Mouse (Mus musculus) liver, adult 2 months (tissue): Measurements from ENCODE around the gene Gm13696.

Experiments
- CTCF ChIP-seq: fragments of 200-500 bp; IDR thresholded peaks from 2 replicates; pipeline ENCODE4 v1.5.1; 2011; ENCODE audit warnings: low read depth, low read length, control low read depth
- POLR2A ChIP-seq: fragments of 200-500 bp; IDR thresholded peaks from 2 replicates; pipeline ENCODE4 v1.6.1; 2011; ENCODE audit warnings: low read length, control low read depth; ENCODE audit not compliant: insufficient read depth; ENCODE audit errors: extremely low read depth

DNA sequence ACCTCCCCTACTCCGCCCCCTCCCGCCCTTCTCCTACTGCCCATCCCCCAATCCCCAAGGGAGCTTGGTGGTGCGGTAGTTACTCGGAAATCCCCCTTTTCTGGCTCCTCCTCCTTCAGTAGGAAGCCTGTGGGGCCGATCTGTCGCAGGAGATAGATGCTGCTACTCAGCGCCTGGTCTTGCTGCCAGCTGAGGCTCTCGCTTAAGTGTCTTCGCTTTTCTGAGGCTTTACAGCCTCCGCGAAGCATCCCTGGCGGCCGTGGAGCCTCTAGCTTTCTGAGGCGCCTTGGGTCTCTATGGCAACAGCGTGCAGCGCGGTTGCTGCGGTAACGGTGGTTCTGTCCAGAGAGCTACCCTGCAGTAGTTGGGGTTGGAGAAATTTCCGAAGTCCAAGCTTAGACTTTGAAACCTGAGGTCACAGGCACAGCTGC lies 32.0 kb upstream of the Gm13696 start, which contains the start of gene Zswim2:
- TF ChIP-seq CTCF: no peak
- no peak for TF ChIP-seq POLR2A
